Mouse (Mus musculus) left cerebral cortex, adult 9 months (tissue): ENCODE measurements around the gene Cct4.

Experiments
- DNase-seq, 2 experiments: peaks; one replicate each; pipeline ENCODE4 v3.0.0; 2022; ENCODE audit warnings: low spot score in 2 of 2

Cct4 gene

DNA sequence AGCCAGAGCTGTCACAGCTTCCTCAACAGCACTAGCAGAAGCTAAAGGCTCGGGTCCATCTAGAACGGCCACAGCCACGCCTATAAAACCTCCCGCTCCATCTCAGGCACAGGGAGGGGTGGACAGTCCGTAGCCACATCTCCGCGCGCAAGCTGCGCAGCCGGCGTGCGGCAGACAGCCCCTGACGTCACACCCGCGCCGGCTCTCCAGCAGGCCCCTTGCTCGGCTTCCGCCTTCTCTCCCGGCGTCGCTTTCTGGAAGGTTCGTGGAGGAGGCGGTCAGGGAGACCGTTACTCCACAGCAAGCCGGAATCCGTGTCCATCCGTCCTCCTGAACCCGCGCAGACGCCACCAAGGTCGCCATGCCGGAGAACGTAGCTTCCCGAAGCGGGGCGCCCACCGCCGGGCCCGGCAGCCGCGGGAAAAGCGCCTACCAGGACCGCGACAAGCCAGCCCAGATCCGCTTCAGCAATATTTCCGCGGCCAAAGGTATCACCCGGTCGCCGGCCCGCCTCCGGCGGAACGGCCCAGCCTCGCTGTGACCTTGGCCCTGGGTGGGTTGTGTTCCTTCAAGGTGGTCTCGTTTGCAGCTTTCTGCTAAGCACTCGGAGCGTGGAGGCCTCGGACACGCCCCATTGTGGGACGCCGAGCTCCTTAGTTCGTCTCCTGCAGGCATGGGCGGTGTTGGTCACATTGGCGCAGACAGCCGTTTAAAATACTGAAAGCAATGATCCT is at the start of gene Cct4:
Cct4 (plus strand) TSS at position 127 of the 734 bp plus-strand sequence.
- peak; percentile 76 to 93 for DNase-seq

DNA sequence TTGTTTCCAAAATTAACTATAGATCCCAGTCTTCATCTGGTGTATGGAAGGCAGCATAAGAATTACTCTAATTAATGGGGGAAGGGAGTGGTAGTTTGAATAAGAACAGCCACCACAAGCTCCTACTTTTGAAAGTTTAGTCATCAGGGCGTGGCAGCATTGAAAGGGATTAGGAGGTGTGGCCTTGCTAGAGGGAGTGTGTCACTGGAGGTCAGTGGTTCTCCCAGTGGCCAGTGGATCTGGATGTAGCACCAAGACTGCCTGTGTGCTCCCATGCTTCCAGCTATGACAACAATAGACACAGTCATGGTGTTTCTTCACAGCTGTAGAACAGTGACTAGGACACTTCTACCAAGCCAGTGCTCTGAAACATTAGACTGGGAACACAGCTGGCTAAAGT is 41.2 kb upstream of the Cct4 start:
- no peak for DNase-seq

DNA sequence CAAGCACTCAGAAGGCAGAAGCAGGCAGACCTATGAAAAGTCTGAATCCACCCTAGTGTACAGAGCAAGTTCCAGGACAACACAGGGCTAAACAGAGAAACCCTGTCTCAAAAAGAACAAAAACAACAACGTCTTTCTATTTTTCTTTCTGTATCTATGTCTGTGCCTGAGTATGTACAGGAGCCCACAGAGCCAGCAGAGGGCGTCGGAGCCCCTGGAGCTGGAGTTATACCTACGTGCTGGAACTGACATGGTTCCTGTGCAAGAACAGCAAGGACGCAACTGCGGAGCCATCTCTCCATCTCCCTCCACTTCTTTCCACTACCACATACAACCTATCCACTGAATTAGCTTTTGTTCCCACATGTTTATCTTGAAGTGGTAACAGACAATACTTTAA is 40.2 kb upstream of the Cct4 start:
- DNase-seq: no peak

DNA sequence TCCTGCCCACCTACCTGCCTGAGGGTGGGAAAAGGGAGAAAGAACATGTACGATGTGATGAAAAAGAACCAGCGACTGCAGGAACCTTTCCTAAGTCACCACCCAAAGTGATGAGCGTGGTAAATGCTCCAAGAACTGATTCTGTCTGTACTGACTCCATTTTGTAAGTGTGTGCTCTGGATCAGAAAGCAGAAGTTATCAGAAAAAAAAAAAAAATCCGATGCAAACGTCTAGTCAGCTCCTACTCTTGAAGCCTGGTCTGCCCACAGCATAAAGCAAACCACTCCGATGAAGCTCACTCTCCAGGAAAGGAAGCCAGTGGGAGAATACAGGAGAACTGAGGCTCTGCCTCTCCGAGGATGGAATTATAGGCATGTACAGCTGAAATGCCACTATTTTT is 37.7 kb upstream of the Cct4 start:
- DNase-seq: no peak

DNA sequence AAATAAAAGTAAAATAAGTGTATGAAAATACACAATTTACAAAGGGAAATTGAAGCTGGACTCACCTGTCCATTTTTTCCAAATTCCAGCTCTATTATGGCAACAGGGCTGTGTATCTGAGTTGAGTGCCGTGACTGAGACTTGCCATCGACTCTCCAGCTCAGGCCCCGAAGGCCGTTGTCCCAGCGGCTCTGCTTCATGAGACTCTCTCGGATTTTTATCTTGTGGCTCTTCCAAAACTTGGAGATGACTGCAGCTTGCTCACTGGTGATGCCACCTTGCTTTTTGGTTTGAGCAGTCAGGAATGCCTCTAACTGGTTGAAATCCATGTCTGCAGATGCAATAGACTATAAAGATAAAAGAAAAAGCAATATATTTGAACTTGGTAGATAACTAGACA is 34.0 kb upstream of the Cct4 start:
- no peak for DNase-seq

DNA sequence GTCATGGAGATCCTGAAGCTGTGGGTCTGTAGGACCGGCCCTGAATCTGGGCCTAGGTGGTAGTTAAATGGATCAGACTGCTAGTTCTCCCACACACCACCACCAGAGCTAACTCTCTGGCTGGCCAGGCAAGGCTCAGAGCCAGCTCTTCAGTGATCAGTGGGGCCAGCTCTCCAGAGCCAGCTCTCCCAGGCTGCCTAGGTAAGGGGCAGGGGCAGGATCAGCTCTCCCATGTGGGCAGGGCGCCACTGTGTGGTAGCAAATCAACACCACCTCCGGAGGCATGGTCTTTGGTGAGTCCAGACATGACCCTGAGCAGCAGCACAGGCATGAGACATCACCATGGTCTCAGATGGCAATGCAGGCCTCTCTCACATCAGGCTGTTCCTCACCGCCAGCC is 33.5 kb upstream of the Cct4 start:
- DNase-seq: no peak

DNA sequence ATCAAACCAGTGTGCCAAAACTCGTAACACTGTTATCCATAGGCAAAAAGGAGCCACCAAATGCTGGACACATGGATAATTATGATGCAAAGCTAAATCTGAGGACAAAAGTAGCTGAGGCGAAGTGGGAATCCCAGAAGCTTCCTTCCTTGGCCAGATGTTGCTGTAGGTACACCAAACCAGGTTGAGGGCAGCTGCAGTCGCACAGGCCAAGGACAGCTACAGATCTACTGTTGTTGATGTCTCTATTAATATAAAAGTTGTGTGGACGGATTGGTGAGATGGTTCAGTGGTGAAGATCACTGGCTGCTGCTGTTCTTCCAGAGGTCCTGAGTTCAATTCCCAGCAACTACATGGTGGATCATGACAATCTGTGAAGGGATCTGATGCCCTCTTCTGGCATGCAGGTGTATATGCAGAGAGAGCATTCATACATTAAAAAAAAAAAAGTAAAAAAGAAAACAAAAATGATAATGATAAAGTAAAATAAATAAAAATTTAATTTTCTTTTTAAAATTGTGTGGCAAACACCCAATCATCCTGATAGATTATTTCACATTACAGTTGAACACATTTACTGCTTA is 32.4 kb upstream of the Cct4 start:
- DNase-seq: no peak

DNA sequence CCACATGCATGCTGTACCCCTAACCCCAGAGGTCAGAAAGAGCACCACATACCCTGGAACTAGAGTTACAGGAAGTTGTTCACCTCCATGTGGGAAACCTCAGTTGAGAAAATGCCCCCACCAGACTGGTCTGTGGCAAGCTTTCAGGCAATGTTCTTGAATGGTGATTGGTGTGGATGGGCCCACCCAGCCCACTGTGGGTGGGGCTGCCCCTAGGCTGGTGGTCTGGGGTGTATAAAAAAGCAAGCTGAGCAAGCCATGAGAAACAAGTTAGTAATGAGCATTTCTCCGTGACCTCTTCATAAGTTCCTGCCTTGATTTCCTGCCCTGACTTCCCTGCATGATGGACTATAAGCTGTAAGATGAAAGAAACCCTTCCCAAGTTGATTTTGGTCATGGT is 28.2 kb upstream of the Cct4 start:
- DNase-seq: no peak

DNA sequence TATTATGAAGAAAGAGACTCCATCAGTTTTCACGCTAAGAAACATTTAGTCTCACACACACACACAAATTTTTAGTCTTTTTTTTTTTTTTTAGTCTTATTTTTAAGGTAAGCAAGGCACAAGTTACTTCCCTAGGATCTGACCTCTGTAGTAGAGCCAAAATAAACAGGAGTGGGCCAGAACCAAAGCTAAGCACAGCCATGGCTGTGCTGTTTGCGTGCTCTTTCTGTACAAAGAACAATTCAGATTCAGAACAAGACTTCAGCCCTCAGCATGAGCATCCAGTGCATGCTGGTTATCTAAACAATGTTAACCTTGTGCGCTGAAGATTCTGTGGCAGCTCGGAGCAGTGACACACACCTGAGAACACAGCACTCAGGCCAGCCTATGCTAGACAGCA is 25.9 kb upstream of the Cct4 start:
- DNase-seq: no peak

DNA sequence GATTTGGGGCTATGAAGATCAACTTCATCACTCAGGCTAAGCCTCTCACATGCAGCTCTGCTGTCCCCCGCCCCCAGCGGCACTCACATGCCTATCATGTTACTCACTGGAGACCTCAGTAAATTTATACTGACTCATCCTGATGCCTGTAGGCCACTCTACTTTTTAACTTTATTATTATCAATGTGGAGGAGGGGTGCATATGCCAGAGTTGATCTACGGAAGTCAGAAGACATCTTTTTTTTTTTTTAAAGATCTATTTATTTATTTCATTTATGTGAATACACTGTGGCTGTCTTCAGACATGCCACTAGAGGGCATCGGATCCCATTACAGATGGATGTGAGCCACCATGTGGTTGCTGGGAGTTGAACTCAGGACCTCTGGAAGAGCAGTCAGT is 24.8 kb upstream of the Cct4 start:
- no peak for DNase-seq

DNA sequence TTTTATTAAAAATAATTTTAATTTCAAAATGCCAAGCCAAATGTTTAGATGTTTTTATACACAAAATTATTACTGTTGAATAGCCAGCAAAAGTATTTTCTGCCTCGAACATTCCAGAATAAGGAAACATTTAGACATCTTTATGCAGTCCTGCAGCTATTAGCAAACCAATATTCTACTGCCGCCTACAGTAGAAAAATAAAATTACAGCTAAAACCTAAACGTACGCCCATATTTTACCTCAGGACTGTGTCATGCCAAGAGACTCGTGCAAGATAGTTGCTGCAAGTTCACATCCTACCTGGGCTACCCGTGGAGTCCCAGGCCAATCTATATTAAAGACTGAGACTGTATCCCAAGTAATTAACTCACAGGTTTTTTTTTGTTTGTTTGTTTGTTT is 20.8 kb upstream of the Cct4 start:
- no peak for DNase-seq

DNA sequence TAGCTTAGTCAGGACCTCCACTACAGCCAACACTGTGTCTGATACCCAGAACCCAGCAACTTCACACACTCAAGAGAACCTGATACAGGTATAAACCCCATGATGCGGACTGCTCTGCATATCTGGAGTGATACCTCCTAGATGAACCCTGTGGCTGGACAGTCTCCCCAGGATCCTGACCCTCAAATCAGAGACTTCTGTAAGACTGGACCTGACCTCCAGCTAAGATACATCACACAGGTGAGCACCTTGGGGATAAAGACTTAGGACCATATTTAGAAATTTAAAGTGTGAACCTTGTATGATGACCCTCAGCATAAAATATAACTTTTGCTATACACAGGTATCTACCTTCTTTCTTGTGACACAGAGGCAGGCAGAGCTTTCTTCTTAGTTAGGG is 19.8 kb upstream of the Cct4 start:
- DNase-seq: no peak

DNA sequence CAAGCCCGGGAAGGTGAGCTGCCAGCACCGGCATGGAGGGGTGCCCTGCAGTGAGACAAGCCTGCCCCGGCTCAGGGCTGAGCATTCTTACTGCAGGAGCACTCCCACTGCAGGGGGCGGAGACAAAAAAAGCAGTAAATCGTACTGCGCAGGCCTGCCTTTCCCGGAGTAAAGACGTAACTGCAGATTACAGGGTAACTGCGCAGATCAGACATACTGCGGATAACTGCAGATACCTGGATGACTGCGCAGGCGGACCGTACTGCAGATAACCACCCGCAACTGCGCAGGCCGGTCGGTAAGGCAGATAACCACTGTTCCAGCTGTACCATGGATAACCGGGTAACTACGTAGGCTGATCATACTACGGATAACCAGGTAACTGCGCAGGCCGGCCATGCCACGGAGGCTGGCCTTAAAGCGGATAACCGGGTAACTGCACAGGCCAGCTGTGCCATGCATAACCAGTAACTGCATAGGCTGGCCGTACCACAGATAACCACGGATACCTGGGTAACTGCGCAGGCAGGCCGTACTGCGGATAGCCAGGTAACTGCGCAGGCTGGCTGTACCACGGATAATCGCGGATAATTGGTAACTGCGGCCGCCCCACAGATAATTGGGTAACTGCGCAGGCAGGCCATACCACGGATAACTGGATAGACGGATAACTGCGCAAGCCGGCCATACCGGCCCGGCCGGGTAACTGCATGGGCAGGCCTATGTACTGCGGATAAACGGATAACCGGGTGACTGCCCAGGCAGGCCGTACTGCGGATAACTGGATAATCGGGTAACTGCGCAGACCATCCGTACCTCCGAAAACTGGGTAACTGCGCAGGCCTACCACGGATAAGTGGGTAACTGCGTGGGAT is 18.2 kb upstream of the Cct4 start, which contains the start of gene Zrsr1:
Zrsr1 (plus strand) TSS at position 171 of the 875 bp plus-strand sequence.
- DNase-seq: peak; percentile 58 to 77

DNA sequence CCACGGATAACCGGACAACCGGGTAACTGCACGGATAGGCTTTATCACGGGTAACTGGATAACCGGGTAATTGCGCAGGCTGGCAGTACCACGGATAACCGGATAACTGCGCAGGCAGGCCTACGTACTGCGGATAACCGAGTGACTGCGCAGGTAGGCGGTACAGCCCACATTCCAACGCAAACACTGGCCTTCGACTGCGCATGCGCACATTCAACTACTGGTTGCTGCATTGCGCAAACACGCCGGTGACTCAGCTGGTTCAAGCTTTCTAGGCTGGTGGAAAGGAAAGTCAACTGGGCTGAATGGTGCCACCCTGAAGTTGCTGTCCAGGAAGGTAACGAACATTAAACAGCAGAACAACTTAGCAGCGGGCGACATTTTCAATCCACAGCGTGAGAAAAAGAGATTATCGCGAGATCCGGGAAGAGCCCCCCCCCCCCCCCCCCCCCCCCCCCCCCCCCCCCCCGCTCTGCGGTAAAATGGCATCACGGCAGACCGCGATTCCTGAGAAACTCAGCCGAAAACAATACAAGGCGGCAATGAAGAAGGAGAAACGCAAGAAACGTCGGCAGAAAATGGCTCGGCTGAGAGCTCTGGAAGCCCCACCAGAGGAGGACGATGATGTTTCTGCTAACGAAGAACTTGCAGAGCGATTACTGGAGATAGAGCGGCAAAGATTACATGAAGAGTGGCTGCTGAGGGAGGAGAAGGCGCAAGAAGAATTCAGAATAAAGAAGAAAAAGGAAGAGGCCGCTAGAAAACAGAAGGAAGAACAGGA is 17.4 kb upstream of the Cct4 start:
- DNase-seq: peak; percentile 70 to 86

DNA sequence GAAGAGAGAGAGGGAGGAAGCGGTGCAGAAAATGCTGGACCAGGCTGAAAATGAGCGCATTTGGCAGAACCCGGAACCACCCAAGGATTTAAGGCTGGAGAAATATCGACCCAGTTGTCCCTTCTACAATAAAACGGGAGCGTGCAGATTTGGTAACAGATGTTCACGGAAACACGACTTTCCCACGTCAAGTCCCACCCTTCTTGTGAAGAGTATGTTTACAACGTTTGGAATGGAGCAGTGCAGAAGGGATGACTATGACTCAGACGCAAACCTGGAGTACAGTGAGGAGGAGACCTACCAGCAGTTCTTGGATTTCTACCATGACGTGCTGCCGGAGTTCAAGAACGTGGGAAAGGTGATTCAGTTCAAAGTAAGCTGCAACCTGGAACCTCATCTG is 16.7 kb upstream of the Cct4 start:
- peak in 1 of 2 experiments; percentile 47 for DNase-seq

DNA sequence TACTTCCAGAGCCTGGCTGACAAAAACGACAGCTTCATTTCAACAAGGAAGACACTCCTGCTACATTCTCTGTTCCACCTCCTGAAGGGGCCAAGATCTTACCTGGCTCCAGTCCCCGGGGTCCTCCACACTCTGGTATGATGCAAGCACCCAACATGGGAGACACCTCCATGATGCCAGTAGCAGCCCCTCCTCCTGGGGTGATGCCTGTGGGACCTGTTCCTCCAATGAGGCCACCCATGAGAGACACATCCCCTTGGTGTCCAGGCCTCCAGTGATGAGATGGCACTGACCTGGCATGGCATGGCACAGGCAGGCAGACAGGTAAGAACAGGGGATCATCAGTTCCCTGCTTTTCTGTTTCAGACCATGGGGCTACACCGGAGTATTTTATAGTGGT is 12.1 kb upstream of the Cct4 start:
- DNase-seq: no peak

DNA sequence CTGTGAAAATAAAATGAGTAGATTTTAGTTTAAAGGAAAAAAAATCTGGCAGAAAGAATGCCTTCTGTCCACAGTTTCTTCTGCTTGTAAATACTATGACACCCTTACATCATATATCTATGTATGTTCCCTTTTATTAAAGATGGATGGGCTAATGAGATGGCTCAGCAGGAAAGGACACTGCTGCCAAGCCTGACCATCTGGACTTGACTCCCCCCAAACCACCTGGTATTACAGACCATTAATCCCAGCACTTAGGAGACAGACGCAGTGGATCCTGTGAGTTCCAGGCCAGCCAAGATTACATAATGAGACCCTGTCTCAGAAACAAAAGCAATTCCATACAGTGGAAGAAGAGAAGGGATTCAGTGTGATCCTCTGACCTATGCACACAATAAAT is 11.6 kb upstream of the Cct4 start:
- DNase-seq: no peak

DNA sequence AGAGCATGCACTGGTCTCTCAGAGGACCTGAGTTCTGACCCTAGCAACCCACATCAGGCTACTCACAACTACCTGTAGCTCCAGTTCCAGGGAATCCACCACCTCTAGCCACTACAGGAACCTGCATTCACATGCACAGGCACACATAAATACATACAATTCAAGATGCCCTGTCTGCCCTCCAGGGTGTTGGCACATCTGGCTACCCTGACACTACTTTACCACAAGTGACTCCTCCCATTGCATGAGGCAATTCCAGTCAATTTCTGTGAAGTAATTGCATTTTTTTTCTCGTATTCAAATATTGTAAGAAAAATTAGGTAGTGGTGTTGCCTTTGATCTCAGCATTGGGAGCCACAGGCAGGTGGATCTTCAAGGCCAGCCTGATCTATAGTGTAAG is 11.1 kb upstream of the Cct4 start:
- no peak for DNase-seq

DNA sequence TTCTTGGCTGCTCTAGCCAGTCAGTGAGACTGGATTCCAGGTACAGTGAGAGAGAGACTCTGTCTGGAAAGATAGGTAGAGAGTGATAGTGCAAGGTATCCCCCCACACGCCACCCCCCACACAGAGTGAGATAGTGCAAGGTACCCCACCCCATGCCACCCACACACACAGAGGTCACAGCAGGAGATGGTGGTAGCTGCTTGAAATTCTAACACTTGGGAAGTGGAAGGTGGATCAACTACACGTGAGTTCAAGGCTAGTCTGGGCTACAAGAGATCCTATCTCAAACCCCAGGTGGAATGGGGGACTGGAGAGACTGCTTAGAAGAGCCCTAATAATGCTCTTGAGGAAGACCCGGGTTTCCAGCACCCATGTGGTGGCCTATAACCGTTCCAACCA is 9.3 kb upstream of the Cct4 start:
- DNase-seq: no peak

DNA sequence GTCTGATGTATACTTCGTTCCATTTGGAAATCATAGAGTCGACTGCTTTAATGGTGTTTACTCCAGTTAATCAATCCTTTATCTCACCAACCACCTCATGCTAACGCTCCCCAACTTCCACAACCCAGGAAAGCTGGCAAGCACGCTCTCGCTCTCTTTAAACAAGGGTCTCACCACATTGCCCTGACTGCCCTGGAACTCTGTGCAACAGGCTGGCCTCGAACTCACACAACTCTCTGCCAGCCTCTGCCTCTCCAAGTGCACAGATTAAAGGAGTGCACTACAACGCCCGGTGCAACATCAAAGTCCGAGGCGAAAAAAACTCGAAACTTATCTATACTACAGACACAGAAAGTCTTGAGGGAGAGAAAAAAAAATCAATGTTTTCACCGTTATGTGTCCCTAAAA is 8.8 kb upstream of the Cct4 start:
- DNase-seq: no peak

DNA sequence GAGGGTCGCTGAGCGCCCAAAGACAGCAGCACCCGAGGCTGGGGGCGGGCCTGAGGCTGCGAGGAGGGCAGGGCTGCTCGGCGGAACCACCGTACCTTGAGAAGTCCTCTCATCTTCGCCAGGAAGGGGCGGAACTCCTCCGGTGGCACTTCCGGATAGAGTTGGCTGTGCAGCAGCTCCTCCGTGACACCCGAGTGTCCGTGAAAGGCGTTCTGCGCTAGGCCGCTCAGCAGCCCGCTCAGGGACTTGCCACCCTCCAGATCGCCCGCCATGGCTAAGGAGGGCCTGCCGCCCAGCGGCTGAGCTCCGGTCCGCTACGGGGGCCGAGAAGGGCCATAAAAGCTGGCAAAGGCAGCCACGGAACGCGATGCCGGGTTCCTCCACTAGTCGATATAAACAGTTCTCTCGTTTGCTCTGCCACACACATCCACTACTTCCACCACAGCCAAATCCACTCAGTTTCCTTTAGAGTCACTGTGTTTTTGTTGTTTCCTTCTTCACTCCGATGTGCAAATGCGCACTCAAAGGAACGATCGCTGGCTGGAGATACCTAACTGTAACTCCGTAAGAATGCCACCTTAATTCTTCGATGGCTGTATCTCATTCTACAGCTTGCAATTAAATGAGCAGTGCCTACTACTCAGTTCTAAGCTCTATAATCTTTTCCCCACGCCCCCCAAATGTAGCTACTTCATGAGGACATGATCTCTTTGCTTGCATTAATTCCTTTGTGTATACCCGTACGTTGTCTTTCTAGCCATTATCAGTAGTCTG is 8.1 kb upstream of the Cct4 start, which contains the start of the genes Gm28048 and Commd1:
Gm28048 (minus strand) TSS at position 107 of the 774 bp plus-strand sequence.
Commd1 (minus strand) TSS at position 399 of the 774 bp plus-strand sequence.
- DNase-seq: peak; percentile 85 to 96
